Mouse (Mus musculus) forebrain, embryonic 14.5 days (tissue): ENCODE results near the gene Itpr1. TPM values are rescaled to one million over a fixed set of nuclear protein-coding genes. Genes with fewer than 3 reads are reported as not detected.

Source experiments
- ATAC-seq: fragments of 200-750 bp; cut with Nextera tagmentation; 2 replicates; pipeline ENCODE4 v1.8.0; 2017; ENCODE audit warnings: mild to moderate bottlenecking, moderate library complexity
- DNase-seq: peaks from one replicate; pipeline ENCODE4 v3.0.0-alpha.2; 2015; ENCODE audit warnings: low spot score
- H3K27ac ChIP-seq: fragments of 300-500 bp; sonication (generic); 2 replicates; pipeline ENCODE4 v1.5.1; 2014; ENCODE audit warnings: low read depth, mild to moderate bottlenecking, control low read depth, low read length, moderate library complexity
- H3K27me3 ChIP-seq: fragments of 300-500 bp; sonication (generic); replicated peaks from 2 replicates; pipeline ENCODE4 v1.6.1; 2014; ENCODE audit warnings: low read length, control low read depth, mixed read lengths; ENCODE audit not compliant: control insufficient read depth, insufficient read depth
- H3K36me3 ChIP-seq: fragments of 300-500 bp; sonication (generic); 2 replicates; pipeline ENCODE4 v1.6.1; 2014; ENCODE audit warnings: low read length, control low read depth; ENCODE audit not compliant: control insufficient read depth, insufficient read depth
- H3K4me1 ChIP-seq: fragments of 300-500 bp; sonication (generic); 2 replicates; pipeline ENCODE4 v1.6.1; 2014; ENCODE audit warnings: antibody characterized with exemption, low read length, control low read depth; ENCODE audit not compliant: control insufficient read depth, insufficient read depth
- H3K4me2 ChIP-seq: fragments of 300-500 bp; sonication (generic); 2 replicates; pipeline ENCODE4 v1.6.1; 2014; ENCODE audit warnings: mild to moderate bottlenecking, control low read depth, low read length
- H3K4me3 ChIP-seq: fragments of 300-500 bp; sonication (generic); 2 replicates; pipeline ENCODE4 v1.5.1; 2014; ENCODE audit warnings: low read depth, low read length, control low read depth
- H3K9ac ChIP-seq: fragments of 300-500 bp; sonication (generic); 2 replicates; pipeline ENCODE4 v1.6.1; 2014; ENCODE audit warnings: mild to moderate bottlenecking, low read length, control low read depth, moderate library complexity
- H3K9me3 ChIP-seq: fragments of 300-500 bp; sonication (generic); replicated peaks from 2 replicates; pipeline ENCODE4 v1.6.1; 2016; ENCODE audit warnings: low read length, control low read depth, mixed read lengths; ENCODE audit not compliant: control insufficient read depth
- WGBS: fragments of 180-500 bp; shearing (Covaris S2); extraction: QIAGEN DNeasy Blood & Tissue Kit; methylation state at CpG from one replicate; pipeline ENCODE4 v1.1.7; 2014; 5-methylcytosine and 5-hydroxymethylcytosine counted together
- polyA plus RNA-seq: library from polyadenylated mRNA; unstranded; fragments of >200 nt; fragmentation: Nextera tagmentation; extraction: Ambion mirVana; gene quantifications from 2 replicates; pipeline ENCODE4 v1.2.1, GENCODE M21; 2014

Itpr1 gene
- polyA plus RNA-seq, 1 experiment from 2014 or later, result 5.2 TPM

DNA sequence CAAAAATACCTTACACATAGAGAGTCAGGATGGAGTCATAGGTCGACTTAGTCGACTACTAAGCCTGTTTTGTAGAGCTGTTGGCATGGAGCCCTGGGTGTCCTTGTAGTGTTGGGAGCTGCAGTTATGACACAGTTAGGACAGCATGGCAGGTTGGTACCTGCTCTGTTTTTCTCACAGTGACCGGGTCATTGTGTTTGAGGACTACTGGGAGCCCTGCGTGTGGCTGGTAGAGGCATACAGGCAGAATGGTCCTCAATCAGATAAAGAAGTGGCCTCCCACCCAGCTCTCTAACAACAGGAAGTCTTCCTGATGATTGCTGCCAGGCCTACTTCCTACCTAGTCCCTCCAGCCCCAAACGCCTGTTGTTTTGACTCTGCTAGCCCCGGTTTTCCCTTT lies 20.2 kb downstream of the Itpr1 start:
- Histone ChIP-seq H3K9me3 (no peaks in the 10 kb centered on the region), H3K4me3 (no peak overlapping the region), H3K4me1 (peaks cover 23% of the 10 kb centered on the region), H3K9ac (no peak overlapping the region), H3K27me3 (no peaks in the 10 kb centered on the region), H3K27ac (no peak overlapping the region), H3K36me3 (no peaks in the 10 kb centered on the region), H3K4me2 (no peak overlapping the region)
- ATAC-seq, result no peak
- no peak for DNase-seq
- 64% methylated on average over 6 of the region's 6 CpGs for WGBS

DNA sequence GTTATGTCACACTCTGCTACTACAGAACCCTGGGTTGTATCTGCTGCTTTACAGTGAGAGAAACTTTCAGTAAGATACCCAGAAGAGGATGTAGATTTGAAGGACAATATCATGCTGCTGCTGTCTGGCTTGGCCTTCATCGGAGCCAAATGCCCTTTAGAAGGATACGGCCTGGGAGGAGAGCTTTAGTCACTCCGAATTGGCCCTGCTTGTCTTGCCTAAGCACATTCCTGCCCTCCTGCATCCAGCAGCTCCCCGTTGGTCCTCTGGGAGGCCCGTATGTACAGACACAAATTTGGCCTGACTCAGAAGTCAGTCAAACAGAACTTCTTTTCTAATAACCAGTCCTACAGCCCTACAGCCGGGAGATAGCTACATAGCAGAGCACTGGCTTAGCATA lies 21.6 kb downstream of the Itpr1 start:
- 90% methylated on average over 6 of the region's 6 CpGs for WGBS
- no peaks in the 10 kb centered on the region for H3K36me3 ChIP-seq
- ATAC-seq (no peak), DNase-seq (no peak)
- no peak overlapping the region for H3K27ac ChIP-seq
- no peak overlapping the region for H3K4me3 ChIP-seq
- no peak overlapping the region for H3K9ac ChIP-seq
- no peaks in the 10 kb centered on the region for H3K27me3 ChIP-seq
- no peaks in the 10 kb centered on the region for H3K9me3 ChIP-seq
- no peak overlapping the region for H3K4me2 ChIP-seq
- peaks cover 25% of the 10 kb centered on the region for H3K4me1 ChIP-seq

DNA sequence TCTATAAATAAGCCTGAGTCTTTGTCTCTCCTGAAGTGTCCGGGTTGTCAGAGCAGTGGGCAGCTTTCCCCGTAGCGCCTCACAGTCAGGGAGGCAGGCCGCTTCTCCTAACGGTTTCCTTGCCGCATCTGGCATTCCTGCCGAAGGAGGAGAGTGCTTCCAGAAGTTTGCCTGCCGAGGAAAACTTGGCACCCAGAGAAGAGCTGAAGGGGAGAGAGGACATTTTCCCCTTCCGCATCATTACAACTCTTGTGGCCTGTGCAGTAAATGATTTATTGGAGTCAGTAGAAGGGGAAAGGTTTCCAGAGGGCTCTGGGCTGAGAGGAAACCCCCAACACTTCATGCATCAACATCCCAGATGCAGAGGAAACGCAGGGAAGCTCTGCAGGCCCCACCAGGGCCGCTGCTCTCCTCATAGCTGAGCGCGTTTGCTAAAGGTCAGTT lies 22.8 kb downstream of the Itpr1 start:
- Histone ChIP-seq H3K36me3 (no peaks in the 10 kb centered on the region), H3K27me3 (no peaks in the 10 kb centered on the region), H3K27ac (peak overlapping the region; percentile 84; the same call in 1 of the 2 replicates), H3K9ac (no peak overlapping the region), H3K4me2 (no peak overlapping the region), H3K4me1 (peaks cover 25% of the 10 kb centered on the region), H3K4me3 (no peak overlapping the region), H3K9me3 (no peaks in the 10 kb centered on the region)
- WGBS, result 52% methylated on average over 13 of the region's 13 CpGs
- ATAC-seq, result no peak
- DNase-seq, result peak; percentile 8

DNA sequence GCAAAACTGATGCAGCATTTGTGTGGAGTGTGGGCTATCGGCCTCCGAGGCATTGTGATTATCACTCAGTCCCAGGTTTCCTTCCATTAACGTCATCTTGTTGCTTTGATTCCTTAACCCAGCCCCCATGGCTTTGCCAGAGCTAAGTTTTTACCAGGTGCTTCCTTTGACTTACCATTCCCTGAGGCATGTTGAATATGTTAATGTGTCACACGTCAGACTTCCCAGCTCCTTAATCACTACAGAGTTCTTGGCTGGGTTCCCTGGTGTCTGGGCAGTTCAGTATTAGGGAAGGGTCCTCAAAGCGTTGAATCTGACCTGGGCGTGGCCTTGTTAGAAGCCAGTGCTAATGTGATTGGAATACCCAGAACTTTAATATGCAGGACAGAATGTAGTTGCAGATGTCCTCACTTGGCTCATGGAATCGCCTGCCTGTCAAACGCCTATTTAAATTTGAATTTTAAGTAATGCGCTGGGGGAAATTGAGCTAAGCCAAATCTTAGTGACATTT lies 23.6 kb downstream of the Itpr1 start:
- ATAC-seq (peak; percentile 87), DNase-seq (peak; percentile 93)
- Histone ChIP-seq H3K4me2 (no peak overlapping the region), H3K36me3 (no peaks in the 10 kb centered on the region), H3K4me1 (peaks cover 25% of the 10 kb centered on the region), H3K27ac (peak overlapping the region; percentile 84), H3K9ac (no peak overlapping the region), H3K4me3 (no peak overlapping the region), H3K9me3 (no peaks in the 10 kb centered on the region), H3K27me3 (no peaks in the 10 kb centered on the region)
- 35% methylated on average over 9 of the region's 9 CpGs for WGBS

DNA sequence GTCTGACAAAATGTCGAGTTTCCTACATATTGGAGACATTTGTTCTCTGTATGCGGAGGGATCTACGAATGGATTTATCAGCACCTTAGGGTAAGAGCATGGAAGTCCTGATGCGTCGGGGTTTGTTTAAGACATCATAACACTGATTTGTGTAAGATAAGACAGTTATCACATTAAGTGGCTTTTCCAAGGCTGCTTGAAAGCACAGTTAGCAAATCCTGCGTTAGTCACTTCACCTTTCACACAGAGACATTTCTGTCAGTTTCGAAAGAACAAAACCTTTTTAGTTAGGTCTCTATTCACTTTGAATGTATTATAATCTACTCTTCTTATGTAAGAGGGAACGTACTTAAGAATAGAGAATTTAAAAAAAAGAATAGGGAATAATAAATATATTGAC lies 24.1 kb downstream of the Itpr1 start:
- H3K4me1 ChIP-seq, result peaks cover 25% of the 10 kb centered on the region
- no peak overlapping the region for H3K4me2 ChIP-seq
- no peaks in the 10 kb centered on the region for H3K27me3 ChIP-seq
- H3K9ac ChIP-seq, result no peak overlapping the region
- 70% methylated on average over 8 of the region's 8 CpGs for WGBS
- no peaks in the 10 kb centered on the region for H3K9me3 ChIP-seq
- no peak overlapping the region for H3K4me3 ChIP-seq
- peak overlapping the region; percentile 84 for H3K27ac ChIP-seq
- ATAC-seq (no peak), DNase-seq (no peak)
- H3K36me3 ChIP-seq, result no peaks in the 10 kb centered on the region

DNA sequence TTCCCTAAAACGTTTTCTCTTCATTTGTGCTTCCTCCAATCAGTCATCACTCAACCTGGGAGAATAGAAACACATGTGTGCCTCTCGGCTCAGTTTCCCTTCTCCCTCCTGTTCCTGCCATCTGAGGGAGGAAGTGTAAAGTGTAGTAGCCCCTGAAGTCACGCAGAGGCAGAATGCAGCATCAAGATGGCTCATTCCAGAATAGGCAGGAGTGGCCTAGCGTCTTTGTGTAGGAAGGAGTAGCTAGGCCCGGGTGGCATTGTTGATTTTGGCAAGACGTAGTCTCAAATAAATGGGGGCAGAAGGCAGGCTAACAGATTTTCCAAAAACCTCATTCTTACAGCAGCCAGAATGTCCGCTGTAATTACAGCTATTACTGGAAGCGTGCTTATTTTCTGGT lies 24.7 kb downstream of the Itpr1 start:
- Histone ChIP-seq H3K36me3 (no peaks in the 10 kb centered on the region), H3K4me2 (no peak overlapping the region), H3K27me3 (no peaks in the 10 kb centered on the region), H3K9me3 (no peaks in the 10 kb centered on the region), H3K27ac (peak overlapping the region; percentile 84), H3K4me1 (peaks cover 25% of the 10 kb centered on the region), H3K9ac (no peak overlapping the region), H3K4me3 (no peak overlapping the region)
- DNase-seq, result peak; percentile 39
- ATAC-seq, result no peak
- 53% methylated on average over 8 of the region's 8 CpGs for WGBS

DNA sequence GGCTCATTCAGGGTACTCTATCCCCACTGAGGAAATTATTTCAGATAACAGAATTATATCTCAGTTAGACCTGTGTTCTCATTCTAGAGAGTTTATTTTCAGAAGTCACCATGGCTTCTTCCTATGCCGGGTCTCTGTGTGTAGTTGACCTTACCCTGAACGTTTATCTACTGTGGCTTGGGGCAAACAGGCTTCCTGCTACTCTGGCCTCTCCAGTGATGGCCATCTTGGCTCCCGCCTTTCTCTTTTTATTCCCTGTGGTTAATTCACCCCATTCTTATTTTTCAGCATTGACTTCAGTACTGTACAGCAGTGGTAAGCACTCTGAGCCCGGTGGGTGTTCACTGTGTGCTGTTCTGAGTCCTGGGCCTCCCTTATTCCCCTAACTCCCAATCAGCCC lies 25.1 kb downstream of the Itpr1 start:
- Histone ChIP-seq H3K4me3 (no peak overlapping the region), H3K4me1 (peaks cover 25% of the 10 kb centered on the region), H3K9me3 (no peaks in the 10 kb centered on the region), H3K27ac (peak overlapping the region; percentile 84), H3K36me3 (no peaks in the 10 kb centered on the region), H3K9ac (no peak overlapping the region), H3K4me2 (no peak overlapping the region), H3K27me3 (no peaks in the 10 kb centered on the region)
- 96% methylated on average over 4 of the region's 4 CpGs for WGBS
- ATAC-seq (no peak), DNase-seq (no peak)

DNA sequence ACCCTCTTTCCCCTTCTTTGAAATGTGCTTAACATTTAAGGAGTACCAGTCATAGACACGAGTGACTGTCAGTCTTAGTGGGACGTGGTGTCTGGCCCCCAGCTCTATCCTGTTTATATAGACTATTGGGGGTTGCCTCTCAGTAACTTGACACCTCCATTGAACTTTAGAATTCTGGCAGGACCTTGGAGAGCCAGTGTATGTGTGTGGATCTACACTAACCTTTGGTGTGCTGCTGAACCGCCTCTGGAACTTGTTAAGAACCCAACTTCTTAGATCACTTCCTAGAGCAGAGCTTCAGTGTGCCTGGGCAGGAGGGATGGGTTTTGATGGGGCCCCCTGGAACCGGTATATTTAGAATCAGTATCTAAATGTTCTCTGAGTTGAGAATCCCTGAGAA lies 26.2 kb downstream of the Itpr1 start:
- no peak overlapping the region for H3K4me2 ChIP-seq
- no peaks in the 10 kb centered on the region for H3K9me3 ChIP-seq
- H3K36me3 ChIP-seq, result no peaks in the 10 kb centered on the region
- no peak overlapping the region for H3K27ac ChIP-seq
- peaks cover 25% of the 10 kb centered on the region for H3K4me1 ChIP-seq
- DNase-seq (no peak), ATAC-seq (no peak)
- H3K4me3 ChIP-seq, result no peak overlapping the region
- no peaks in the 10 kb centered on the region for H3K27me3 ChIP-seq
- H3K9ac ChIP-seq, result no peak overlapping the region
- 63% methylated on average over 4 of the region's 4 CpGs for WGBS

DNA sequence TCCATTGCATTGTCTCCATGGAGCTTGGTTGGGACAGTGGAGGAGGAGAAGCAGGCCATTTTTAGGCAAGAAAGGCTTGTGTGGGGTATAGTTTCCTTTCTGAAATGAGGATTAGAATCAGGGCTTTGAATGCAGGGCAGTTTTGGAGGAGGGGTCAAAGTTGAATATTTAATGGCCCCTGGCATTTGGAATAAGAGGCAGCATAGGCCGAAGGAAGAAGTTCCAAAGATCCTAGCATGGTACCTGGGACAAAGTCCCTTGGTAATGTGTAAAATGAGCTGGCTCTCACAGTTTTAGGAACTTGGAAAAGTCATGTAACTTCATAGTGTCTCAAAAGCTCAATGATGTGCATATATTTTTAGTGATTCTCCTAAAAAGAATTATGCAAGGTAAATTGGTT lies 27.1 kb downstream of the Itpr1 start:
- no peak overlapping the region for H3K27ac ChIP-seq
- H3K4me1 ChIP-seq, result peaks cover 25% of the 10 kb centered on the region
- 91% methylated on average over 1 of the region's 1 CpGs for WGBS
- no peak overlapping the region for H3K9ac ChIP-seq
- no peak for DNase-seq
- H3K4me3 ChIP-seq, result no peak overlapping the region
- ATAC-seq, result no peak
- no peaks in the 10 kb centered on the region for H3K27me3 ChIP-seq
- no peaks in the 10 kb centered on the region for H3K9me3 ChIP-seq
- no peaks in the 10 kb centered on the region for H3K36me3 ChIP-seq
- no peak overlapping the region for H3K4me2 ChIP-seq
